Mouse (Mus musculus) spleen, postnatal 4 days (tissue): ENCODE data around the gene Vmn1r49.
"Not testable (repeated sequence)": the region's sequence is repeated elsewhere in the genome, so short reads cannot be mapped to it uniquely, and the experiment has no call there.

Experiments
- DNase-seq, 2 experiments: peaks; one replicate each; pipeline ENCODE4 v3.0.0; 2022; ENCODE audit warnings: low spot score in 2 of 2

Vmn1r49 gene

DNA sequence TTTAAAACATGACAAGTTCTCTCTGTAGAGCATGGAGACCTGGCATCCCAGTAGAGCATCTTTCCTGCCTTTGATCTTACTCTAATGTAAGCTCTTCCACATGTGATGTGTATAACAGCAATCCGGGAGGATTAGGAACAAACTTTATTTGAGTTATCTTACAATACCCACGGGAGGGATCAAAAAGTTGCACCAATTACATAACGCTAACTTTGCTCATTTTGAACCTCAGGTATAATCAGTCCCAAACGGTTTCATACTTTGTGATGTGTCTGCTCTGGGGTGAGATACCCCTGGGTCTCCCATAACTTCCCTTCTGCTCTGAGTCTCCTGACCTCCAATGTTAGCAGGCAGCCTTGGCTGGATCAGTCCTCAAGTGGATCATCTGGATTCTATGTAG is at the start of gene Vmn1r49:
TSS of gene Vmn1r49 (minus strand) at position 101 of the 400 bp plus-strand sequence.
- DNase-seq, result peak in 1 of 2 experiments; percentile 42

GRCm38 (mm10) chr6:90122296-90122695 is 44.0 kb upstream of the Vmn1r49 start, which contains the start of gene Vmn1r51:
Gene Vmn1r51 (plus strand): TSS chr6:90122596.
- not testable (repeated sequence) for DNase-seq

- DNase-seq, result no peak
Observed at GRCm38 (mm10) chr6:90101130-90101529, 22.8 kb upstream of the Vmn1r49 start, which contains the start of gene Vmn1r50. Gene Vmn1r50 (plus strand): TSS chr6:90101430.

DNA sequence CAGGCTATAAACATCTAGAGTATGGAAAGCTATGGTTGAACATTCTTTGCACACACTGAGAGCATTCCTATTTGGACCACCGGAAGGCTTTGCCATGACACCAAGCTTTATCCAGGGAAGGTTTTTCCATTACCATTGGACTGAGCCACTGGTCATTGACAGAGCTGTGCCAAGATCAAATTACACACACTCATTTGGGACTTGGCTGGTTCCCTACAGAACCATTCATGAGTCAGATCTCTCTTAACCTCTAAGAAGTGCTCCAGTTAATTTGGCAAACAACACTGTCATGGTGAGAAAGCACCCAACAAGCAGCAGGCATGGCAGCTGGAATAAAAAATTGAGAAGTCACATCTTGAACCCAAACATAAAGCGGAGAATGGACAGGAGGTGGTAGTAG is 22.3 kb upstream of the Vmn1r49 start:
- no peak for DNase-seq

GRCm38 (mm10) chr6:90036741-90037140 is 41.6 kb downstream of the Vmn1r49 start, which contains the start of gene Vmn1r48:
Gene Vmn1r48 (minus strand): TSS chr6:90036841.
- not testable (repeated sequence) for DNase-seq
